Mouse (Mus musculus) E14TG2a.4 (cell line): ENCODE measurements around the gene Stk38l.
"Not testable (repeated sequence)": the region's sequence is repeated elsewhere in the genome, so short reads cannot be mapped to it uniquely, and the experiment has no call there.

ENCODE experiments used
- H3K27me3 ChIP-seq: 2 replicates; pipeline ENCODE4 v1.6.1; 2014; ENCODE audit warnings: low read length, control low read depth; ENCODE audit not compliant: insufficient read depth
- H3K36me3 ChIP-seq: 2 replicates; pipeline ENCODE4 v1.6.1; 2014; ENCODE audit warnings: low read length, control low read depth; ENCODE audit not compliant: insufficient read depth
- H3K4me1 ChIP-seq: replicated peaks from 2 replicates; pipeline ENCODE4 v1.6.1; 2014; ENCODE audit warnings: low read depth, low read length, control low read depth
- H3K4me3 ChIP-seq: replicated peaks from 2 replicates; pipeline ENCODE4 v1.5.1; 2014; ENCODE audit warnings: mild to moderate bottlenecking, low read length
- H3K9me3 ChIP-seq: 2 replicates; pipeline ENCODE4 v1.6.1; 2014; ENCODE audit warnings: low read length, control low read depth
- CTCF ChIP-seq: conservative IDR thresholded peaks from 2 replicates; pipeline ENCODE4 v1.5.1; 2014; ENCODE audit warnings: low read length
- NANOG ChIP-seq: IDR thresholded peaks from 2 replicates; pipeline ENCODE4 v1.6.1; 2014; ENCODE audit warnings: borderline replicate concordance, low read length, mixed read lengths
- POU5F1 ChIP-seq: IDR thresholded peaks from 2 replicates; pipeline ENCODE4 v1.6.1; 2014; ENCODE audit warnings: low read length, borderline replicate concordance

The Stk38l gene

GRCm38 (mm10) chr6:146731031-146731430 lies 6.2 kb downstream of the Stk38l start:
- no peaks in the 10 kb centered on the region for H3K9me3 ChIP-seq
- peaks cover 35% of the 10 kb centered on the region for H3K4me1 ChIP-seq
- no peak overlapping the region for H3K4me3 ChIP-seq
- no peaks in the 10 kb centered on the region for H3K27me3 ChIP-seq
- TF ChIP-seq POU5F1, result no peak
- no peak for TF ChIP-seq NANOG
- no peak for TF ChIP-seq CTCF
- H3K36me3 ChIP-seq, result 0 out of 2 replicates have a peak, but pooled peaks cover 4% of the 10 kb centered on the region

GRCm38 (mm10) chr6:146731692-146732091 lies 6.9 kb downstream of the Stk38l start:
- no peak overlapping the region for H3K4me3 ChIP-seq
- TF ChIP-seq CTCF, result no peak
- no peak for TF ChIP-seq NANOG
- TF ChIP-seq POU5F1, result no peak
- H3K36me3 ChIP-seq, result 0 out of 2 replicates have a peak, but pooled peaks cover 4% of the 10 kb centered on the region
- H3K27me3 ChIP-seq, result no peaks in the 10 kb centered on the region
- H3K9me3 ChIP-seq, result no peaks in the 10 kb centered on the region
- H3K4me1 ChIP-seq, result peaks cover 28% of the 10 kb centered on the region

- H3K27me3 ChIP-seq, result no peaks in the 10 kb centered on the region
- H3K4me1 ChIP-seq, result peaks cover 26% of the 10 kb centered on the region
- 0 out of 2 replicates have a peak, but pooled peaks cover 1% of the 10 kb centered on the region for H3K36me3 ChIP-seq
- TF ChIP-seq POU5F1 (no peak), NANOG (no peak), CTCF (no peak)
- no peaks in the 10 kb centered on the region for H3K9me3 ChIP-seq
- no peak overlapping the region for H3K4me3 ChIP-seq
Measured at GRCm38 (mm10) chr6:146732232-146732631, 7.4 kb downstream of the Stk38l start.

DNA sequence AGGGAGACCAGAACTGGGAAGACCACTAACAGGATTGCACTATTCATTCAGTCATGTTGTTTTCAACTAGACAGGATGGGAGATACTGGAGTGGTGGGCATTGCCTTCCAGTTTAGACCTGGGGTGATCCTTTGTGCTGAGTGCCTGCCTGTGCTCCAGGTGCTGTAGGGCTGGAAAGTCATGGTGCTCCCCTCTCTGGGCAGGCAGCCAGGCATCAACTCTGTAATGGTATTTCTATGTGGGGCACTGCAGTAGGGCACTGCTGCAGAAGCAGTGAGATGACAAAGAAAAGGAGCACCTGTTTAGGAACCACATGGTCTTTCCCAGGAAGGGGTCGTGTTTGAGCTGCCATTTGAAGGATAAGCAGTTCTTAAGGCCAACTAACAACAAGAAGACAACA lies 7.9 kb downstream of the Stk38l start:
- no peak for TF ChIP-seq NANOG
- no peak overlapping the region for H3K4me3 ChIP-seq
- peaks cover 28% of the 10 kb centered on the region for H3K4me1 ChIP-seq
- no peaks in the 10 kb centered on the region for H3K27me3 ChIP-seq
- H3K36me3 ChIP-seq, result no peaks in the 10 kb centered on the region
- H3K9me3 ChIP-seq, result no peaks in the 10 kb centered on the region

DNA sequence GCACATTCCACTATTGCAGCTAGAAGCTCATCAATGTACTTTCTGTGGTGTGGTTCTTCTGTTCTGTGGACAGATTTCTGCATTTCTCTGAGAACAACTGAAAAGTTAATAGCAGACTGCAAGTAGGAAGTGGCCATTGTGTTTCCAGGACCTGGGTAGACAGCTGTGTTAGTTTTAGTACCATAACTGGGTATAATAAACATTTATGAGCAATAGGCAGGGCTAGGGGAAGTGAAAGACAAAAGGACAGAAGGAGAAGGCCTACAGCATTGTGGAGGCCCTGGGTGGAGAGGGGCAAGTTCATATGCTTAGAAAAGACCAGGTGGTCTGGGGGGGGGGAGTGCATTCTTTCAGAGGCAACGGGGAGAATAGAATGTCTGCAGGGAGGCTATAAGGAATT lies 8.8 kb downstream of the Stk38l start:
- no peak for TF ChIP-seq CTCF
- TF ChIP-seq NANOG, result no peak
- TF ChIP-seq POU5F1, result no peak

DNA sequence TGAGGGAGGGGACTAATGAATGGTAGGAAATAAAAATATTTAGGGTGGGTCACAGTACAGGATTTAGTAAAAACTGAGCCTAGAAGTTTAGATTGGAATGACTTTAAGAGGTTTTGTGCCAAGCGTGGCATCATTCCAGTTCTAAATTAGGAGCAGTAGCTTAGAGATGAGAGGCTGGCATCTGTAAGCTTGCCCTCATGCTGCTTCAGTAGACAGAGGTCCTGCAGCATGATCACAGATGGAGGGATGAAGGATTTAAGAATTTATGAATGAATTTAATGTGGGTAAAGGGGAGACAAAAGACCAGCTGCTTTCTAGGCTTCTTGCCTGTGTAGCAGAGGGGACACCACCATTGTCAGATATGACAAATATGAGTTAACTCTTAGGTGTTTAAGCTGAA lies 14.1 kb downstream of the Stk38l start:
- TF ChIP-seq POU5F1 (no peak), NANOG (no peak), CTCF (no peak)
- peaks cover 6% of the 10 kb centered on the region for H3K4me1 ChIP-seq
- H3K27me3 ChIP-seq, result no peaks in the 10 kb centered on the region
- no peaks in the 10 kb centered on the region for H3K36me3 ChIP-seq
- no peaks in the 10 kb centered on the region for H3K9me3 ChIP-seq
- H3K4me3 ChIP-seq, result no peak overlapping the region

More for the DNA sequence above, 8.8 kb downstream of the Stk38l start:
- Histone ChIP-seq H3K4me3 (no peak overlapping the region), H3K9me3 (no peaks in the 10 kb centered on the region), H3K4me1 (peaks cover 28% of the 10 kb centered on the region), H3K36me3 (no peaks in the 10 kb centered on the region), H3K27me3 (no peaks in the 10 kb centered on the region)

DNA sequence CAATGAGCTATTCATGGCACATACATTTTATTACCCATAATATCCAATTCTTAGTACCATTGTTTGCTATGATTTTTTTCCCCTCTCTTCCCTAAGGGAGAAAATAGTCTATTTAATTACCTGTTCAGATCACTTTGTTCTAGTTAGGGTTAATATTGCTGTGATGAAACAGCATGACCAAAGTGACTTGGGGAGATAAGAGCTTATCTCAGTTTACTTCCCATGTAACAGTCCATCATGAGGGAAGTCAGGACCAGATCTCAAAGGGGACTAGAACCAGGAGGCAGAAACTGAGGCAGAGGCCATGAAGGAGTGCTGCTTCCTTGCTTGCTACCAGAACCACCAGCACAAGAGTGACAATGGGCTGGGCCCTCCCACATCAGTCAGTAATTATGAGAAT lies 15.9 kb downstream of the Stk38l start:
- TF ChIP-seq POU5F1 (no peak), NANOG (no peak)
- Histone ChIP-seq H3K4me3 (no peak overlapping the region), H3K9me3 (no peaks in the 10 kb centered on the region), H3K4me1 (peaks cover 6% of the 10 kb centered on the region), H3K36me3 (peaks cover 3% of the 10 kb centered on the region; the same call in 1 of the 2 replicates), H3K27me3 (no peaks in the 10 kb centered on the region)

DNA sequence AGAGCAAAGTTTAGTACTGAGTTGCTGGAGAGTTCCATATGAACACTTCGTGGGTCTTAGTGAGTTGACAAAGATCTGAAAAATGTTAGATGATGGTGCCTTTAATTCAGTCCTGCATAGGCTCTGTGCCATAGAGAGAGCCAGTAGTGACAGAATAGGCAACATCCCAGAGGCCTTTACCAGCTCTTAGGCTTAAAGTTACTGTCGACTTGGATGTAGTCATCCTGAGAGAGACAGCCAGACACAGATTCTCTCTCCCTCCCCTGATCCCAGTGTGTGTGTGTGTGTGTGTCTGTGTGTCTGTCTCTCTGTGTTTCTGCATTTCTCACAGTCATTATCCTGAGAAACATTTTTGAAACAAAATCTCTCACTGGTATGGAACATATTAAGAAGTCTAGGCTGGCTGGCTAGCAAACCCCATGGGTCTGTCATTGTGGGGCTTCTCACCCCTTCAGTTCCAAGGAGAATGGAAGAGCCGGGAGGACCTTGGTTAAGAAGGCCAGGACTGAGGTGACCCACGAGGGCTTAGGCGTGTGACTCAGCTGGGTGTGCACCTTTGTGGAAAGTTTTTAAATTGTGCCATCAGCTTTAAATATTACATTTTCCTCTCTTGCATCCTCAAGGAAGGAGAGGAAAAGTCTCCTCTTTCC lies 17.3 kb downstream of the Stk38l start:
- no peak overlapping the region for H3K4me3 ChIP-seq
- peaks cover 3% of the 10 kb centered on the region; the same call in 1 of the 2 replicates for H3K36me3 ChIP-seq
- H3K4me1 ChIP-seq, result peaks cover 4% of the 10 kb centered on the region
- no peaks in the 10 kb centered on the region for H3K9me3 ChIP-seq
- TF ChIP-seq NANOG (no peak), CTCF (no peak), POU5F1 (no peak)
- H3K27me3 ChIP-seq, result no peaks in the 10 kb centered on the region

- H3K4me1 ChIP-seq, H3K27me3 ChIP-seq, H3K9me3 ChIP-seq, H3K4me3 ChIP-seq, H3K36me3 ChIP-seq: not testable (repeated sequence)
Measured at GRCm38 (mm10) chr6:146744266-146744665, 19.5 kb downstream of the Stk38l start.
